Mouse (Mus musculus) forebrain, postnatal 0 days (tissue): ENCODE measurements around the gene Hist2h2aa2. TPM values are rescaled to one million over a fixed set of nuclear protein-coding genes. Genes with fewer than 3 reads are reported as not detected.

Experiments used
- ATAC-seq: fragments of 200-750 bp; cut with Nextera tagmentation; 2 replicates; pipeline ENCODE4 v1.8.0; 2017; ENCODE audit warnings: mild to moderate bottlenecking, moderate library complexity
- DNase-seq: peaks from one replicate; pipeline ENCODE4 v3.0.0-alpha.2; 2015
- H3K27ac ChIP-seq: fragments of 300-500 bp; sonication (generic); 2 replicates; pipeline ENCODE4 v1.5.1; 2014; ENCODE audit warnings: low read depth, mild to moderate bottlenecking, antibody characterized with exemption, low read length, moderate library complexity, mixed read lengths
- H3K27me3 ChIP-seq: fragments of 300-500 bp; sonication (generic); 2 replicates; pipeline ENCODE4 v1.6.1; 2014; ENCODE audit warnings: mild to moderate bottlenecking, low read length, mixed read lengths; ENCODE audit not compliant: insufficient read depth
- H3K36me3 ChIP-seq: fragments of 300-500 bp; sonication (generic); 2 replicates; pipeline ENCODE4 v1.6.1; 2014; ENCODE audit warnings: mild to moderate bottlenecking, moderate library complexity; ENCODE audit not compliant: insufficient read depth
- H3K4me1 ChIP-seq: fragments of 300-500 bp; sonication (generic); 2 replicates; pipeline ENCODE4 v1.6.1; 2014; ENCODE audit warnings: antibody characterized with exemption; ENCODE audit not compliant: insufficient read depth
- H3K4me2 ChIP-seq: fragments of 300-500 bp; sonication (generic); 2 replicates; pipeline ENCODE4 v1.6.1; 2014; ENCODE audit warnings: low read depth, mild to moderate bottlenecking, moderate library complexity
- H3K4me3 ChIP-seq: fragments of 300-500 bp; sonication (generic); 2 replicates; pipeline ENCODE4 v1.5.1; 2014; ENCODE audit warnings: low read depth, low read length, mixed read lengths
- H3K9ac ChIP-seq: fragments of 300-500 bp; sonication (generic); 2 replicates; pipeline ENCODE4 v1.6.1; 2014; ENCODE audit warnings: mild to moderate bottlenecking
- H3K9me3 ChIP-seq: fragments of 300-500 bp; sonication (generic); 2 replicates; pipeline ENCODE4 v1.6.1; 2016; ENCODE audit warnings: low read length
- CTCF ChIP-seq: sonication (generic); IDR thresholded peaks from 2 replicates; pipeline ENCODE4 v1.5.1; 2016; ENCODE audit warnings: antibody characterized with exemption, control low read depth, low read depth
- WGBS: fragments of 180-500 bp; shearing (Covaris S2); extraction: QIAGEN DNeasy Blood & Tissue Kit; methylation state at CpG from one replicate; pipeline ENCODE4 v1.1.7; 2014; 5-methylcytosine and 5-hydroxymethylcytosine counted together
- polyA plus RNA-seq: library from polyadenylated mRNA; unstranded; fragments of >200 nt; fragmentation: Nextera tagmentation; extraction: Ambion mirVana; gene quantifications from 2 replicates; pipeline ENCODE4 v1.2.1, GENCODE M21; 2015
- total RNA-seq: library from RNA; depleted of rRNA; stranded (reverse); fragments of >200 nt; gene quantifications from 2 replicates; pipeline ENCODE4 v1.2.3, GENCODE M21; 2014

Gene Hist2h2aa2
- total and polyA plus RNA-seq, 2 experiments from 2014 or later, result 32.7 to 858 TPM

DNA sequence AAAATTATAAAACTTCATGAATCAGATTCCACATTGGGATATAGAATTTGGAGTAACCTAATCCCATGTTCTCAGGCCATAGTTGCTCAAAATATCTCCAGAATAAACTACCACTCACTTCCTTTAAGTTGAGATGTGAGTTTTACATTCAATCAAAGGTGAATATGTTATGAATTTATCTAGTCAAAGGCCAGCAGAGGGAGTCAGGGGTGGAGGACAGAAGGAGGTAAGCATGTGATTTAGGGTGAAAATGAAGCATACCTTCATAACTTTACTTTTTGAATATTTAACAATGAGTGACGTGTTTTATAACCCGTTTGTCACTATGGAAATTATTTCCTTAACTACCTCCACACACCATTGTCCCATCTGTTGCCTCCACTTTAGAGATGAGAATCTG is 5.2 kb downstream of the Hist2h2aa2 start:
- no peaks in the 10 kb centered on the region for H3K9me3 ChIP-seq
- no peak overlapping the region for H3K4me2 ChIP-seq
- no peaks in the 10 kb centered on the region for H3K27me3 ChIP-seq
- H3K9ac ChIP-seq, result no peak overlapping the region
- ATAC-seq, result no peak
- H3K36me3 ChIP-seq, result no peaks in the 10 kb centered on the region
- H3K4me1 ChIP-seq, result 0 out of 2 replicates have a peak, but pooled peaks cover 3% of the 10 kb centered on the region
- DNase-seq, result no peak
- TF ChIP-seq CTCF, result no peak
- no peak overlapping the region for H3K27ac ChIP-seq
- H3K4me3 ChIP-seq, result no peak overlapping the region
- WGBS, result 90% methylated on average over 2 of the region's 2 CpGs

DNA sequence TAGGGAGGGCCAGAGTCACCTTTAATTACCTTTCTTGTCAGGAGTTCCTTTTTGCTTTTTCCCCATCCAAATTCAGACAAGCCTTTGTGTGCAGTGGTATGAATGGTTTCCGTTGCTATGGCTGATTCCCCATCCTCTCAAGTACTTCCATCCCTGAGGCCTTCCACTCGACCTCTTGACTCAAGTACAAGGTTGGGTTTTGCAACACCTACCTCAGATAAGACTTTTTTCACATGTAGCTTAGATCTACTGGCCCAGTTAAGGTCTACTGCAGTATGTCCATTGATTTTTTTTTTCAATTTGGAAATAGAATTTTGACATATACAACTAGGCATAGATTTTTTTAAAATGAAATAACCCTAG is 8.3 kb downstream of the Hist2h2aa2 start:
- Histone ChIP-seq H3K4me2 (no peak overlapping the region), H3K9ac (no peak overlapping the region), H3K27ac (no peak overlapping the region), H3K4me1 (no peaks in the 10 kb centered on the region), H3K36me3 (no peaks in the 10 kb centered on the region), H3K9me3 (no peaks in the 10 kb centered on the region), H3K4me3 (no peak overlapping the region), H3K27me3 (no peaks in the 10 kb centered on the region)
- TF ChIP-seq CTCF, result no peak
- DNase-seq, result no peak
- 60% methylated on average over 2 of the region's 2 CpGs for WGBS
- no peak for ATAC-seq

DNA sequence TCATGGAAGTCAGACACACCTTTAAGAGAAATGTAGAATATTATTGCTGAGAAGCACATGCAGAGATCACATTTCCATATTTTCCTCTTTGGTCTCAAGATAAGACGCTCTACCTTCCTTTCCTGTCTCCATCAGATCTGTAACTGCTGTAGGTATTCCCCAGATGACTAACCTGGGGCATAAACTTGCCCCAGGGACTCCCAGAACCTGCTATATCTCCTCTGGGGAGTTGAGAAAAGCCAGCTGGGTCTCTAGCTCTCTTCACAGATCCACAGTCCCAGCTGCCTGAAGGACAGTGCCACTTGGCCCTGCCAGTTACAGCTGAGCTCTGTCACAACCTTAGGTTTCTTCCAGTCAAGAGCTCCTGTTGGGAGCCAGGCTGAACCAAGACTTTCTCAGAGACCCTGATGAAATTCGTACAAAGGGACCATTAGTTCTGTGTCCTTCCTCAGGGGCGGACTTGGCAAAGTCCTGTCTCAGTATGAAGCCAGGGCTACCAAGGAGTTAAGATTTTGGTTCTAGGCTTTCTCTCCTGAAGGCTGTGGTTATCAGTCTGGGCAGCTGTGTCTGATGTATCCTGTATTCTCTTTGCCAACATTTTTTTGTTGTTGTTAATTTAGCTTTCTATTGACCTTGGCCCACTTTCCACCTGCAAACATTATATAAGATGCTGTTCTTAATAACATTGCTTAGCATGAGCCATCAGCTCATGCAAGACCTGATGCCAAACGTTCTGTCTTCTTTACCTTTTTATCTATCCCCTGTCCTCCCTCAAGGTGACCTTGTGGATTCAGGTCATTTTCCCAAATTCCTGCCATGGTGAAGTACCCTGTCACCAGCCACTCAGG is 8.9 kb downstream of the Hist2h2aa2 start:
- no peaks in the 10 kb centered on the region for H3K27me3 ChIP-seq
- no peak for TF ChIP-seq CTCF
- no peak overlapping the region for H3K4me2 ChIP-seq
- WGBS, result 79% methylated on average over 4 of the region's 4 CpGs
- ATAC-seq (no peak), DNase-seq (no peak)
- no peak overlapping the region for H3K4me3 ChIP-seq
- no peak overlapping the region for H3K9ac ChIP-seq
- no peaks in the 10 kb centered on the region for H3K36me3 ChIP-seq
- no peaks in the 10 kb centered on the region for H3K9me3 ChIP-seq
- no peaks in the 10 kb centered on the region for H3K4me1 ChIP-seq
- H3K27ac ChIP-seq, result no peak overlapping the region

DNA sequence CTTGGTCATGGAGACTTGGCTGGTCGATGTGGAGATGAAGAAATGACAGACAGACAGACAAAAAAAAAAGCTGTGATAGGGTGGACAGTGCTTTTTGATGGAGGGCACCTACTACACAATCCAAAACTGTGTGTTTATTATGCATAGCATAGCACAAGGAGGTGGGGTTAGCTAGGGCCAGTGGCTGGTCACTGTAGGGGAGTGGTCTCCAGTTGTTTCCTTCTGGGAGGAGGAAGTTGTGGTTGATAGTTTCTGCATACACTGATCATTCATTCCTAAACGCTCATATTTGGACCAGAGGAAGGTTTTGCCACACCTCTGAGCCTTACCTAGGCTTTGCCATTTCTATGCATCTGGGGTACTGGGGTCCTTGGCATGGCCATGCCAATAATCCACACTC is 9.7 kb downstream of the Hist2h2aa2 start:
- no peaks in the 10 kb centered on the region for H3K36me3 ChIP-seq
- no peak for ATAC-seq

DNA sequence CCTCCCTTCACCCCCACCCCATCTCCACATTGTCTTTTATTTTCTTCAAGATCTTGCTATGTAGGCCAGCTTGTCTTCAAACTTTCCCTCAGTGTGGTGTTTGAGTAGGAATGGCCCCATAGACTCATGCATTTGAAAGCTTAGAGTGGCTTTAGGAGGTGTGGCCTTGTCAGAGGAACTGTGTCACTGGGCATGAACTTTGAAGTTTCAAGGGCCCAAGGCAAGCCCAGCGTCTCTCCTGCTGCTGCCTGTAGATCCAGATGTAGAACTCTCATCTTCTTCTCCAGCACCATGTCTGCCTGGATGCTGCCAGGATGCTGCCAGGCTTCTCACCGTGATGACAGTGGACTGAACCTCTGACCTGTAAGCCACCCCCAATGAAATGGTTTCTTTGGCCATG is 11.2 kb downstream of the Hist2h2aa2 start:
- no peak for DNase-seq

More for the DNA sequence above, 9.7 kb downstream of the Hist2h2aa2 start:
- Histone ChIP-seq H3K4me3 (no peak overlapping the region), H3K27me3 (no peaks in the 10 kb centered on the region), H3K27ac (no peak overlapping the region), H3K9ac (no peak overlapping the region), H3K9me3 (no peaks in the 10 kb centered on the region), H3K4me1 (no peaks in the 10 kb centered on the region), H3K4me2 (no peak overlapping the region)
- DNase-seq, result no peak
- no peak for TF ChIP-seq CTCF
- WGBS, result 85% methylated on average over 2 of the region's 2 CpGs

DNA sequence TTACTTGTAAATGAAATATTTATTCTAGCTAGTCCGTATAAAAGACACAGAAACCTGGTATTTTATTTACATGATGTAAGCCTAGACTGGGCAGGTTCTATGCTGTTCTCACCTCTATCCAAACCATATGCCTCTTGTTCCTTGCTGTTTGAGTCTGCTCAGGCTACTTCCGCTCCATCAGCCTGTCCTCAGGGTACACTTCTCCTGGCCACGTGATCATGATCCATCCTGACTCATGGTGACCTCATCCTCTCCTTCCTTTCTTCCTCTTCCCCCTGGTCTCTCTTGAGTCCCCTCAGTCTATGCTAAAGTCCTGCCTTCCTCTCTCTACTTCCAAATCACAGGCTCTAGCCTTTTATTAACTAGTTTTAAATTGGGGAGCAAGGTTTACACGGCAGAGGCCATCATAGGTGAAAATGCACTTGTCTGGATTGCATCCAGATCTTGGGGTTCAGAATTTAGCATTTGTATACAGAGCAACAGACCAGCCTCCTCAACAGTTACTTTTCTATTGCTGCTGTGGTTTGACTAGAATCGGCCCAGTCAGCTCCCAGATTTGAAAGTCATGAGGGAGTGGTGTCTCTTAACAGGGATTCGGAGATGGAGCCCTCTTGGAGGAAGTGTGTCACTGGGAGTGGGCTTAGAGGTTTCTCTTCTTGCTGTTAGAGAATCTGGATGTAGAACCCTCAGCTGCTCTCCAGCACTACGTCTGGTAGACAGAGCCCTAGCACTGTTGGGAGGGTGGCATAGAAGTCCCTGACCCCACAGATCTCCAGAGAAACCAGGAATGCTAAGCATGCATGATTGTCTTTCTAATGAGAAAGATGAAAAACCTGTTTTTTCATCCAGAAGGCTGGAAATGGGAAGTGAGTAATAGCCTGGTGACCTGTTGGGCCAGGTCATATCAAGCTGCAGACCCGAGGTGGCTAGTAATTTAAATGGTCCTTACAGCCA is 13.1 kb downstream of the Hist2h2aa2 start:
- 77% methylated on average over 8 of the region's 8 CpGs for WGBS
- Histone ChIP-seq H3K27me3 (no peaks in the 10 kb centered on the region), H3K36me3 (no peaks in the 10 kb centered on the region), H3K9me3 (no peaks in the 10 kb centered on the region), H3K27ac (no peak overlapping the region), H3K4me3 (no peak overlapping the region), H3K9ac (no peak overlapping the region), H3K4me2 (no peak overlapping the region), H3K4me1 (peaks cover 10% of the 10 kb centered on the region)
- ATAC-seq, result no peak
- no peak for TF ChIP-seq CTCF
- DNase-seq, result no peak

More for the DNA sequence above, 11.2 kb downstream of the Hist2h2aa2 start:
- H3K9me3 ChIP-seq, result no peaks in the 10 kb centered on the region
- no peak for TF ChIP-seq CTCF
- H3K4me3 ChIP-seq, result no peak overlapping the region
- 0 out of 2 replicates have a peak, but pooled peaks cover 4% of the 10 kb centered on the region for H3K4me1 ChIP-seq
- H3K27ac ChIP-seq, result no peak overlapping the region
- H3K27me3 ChIP-seq, result no peaks in the 10 kb centered on the region
- WGBS, result 79% methylated on average over 2 of the region's 2 CpGs
- no peaks in the 10 kb centered on the region for H3K36me3 ChIP-seq
- H3K4me2 ChIP-seq, result no peak overlapping the region
- no peak overlapping the region for H3K9ac ChIP-seq
- ATAC-seq, result no peak

DNA sequence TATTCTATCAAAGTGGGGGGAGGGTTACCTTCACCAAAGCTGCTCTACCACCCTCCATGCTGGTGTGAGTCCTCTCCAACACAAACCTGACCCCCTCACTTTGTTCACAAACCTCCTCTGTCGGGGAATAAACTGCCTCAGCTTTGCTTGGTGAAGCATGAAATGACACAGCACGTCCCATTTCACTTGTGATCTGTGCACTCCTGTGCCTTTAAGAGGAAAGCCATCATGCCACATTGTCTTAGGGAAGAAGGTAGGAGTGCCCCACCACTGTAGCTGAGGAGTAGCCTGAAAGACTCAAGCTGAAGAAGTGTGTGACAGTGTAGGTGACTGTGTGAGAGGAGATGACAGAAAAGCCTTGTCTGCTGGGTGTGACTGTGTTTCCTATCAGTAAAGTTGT is 14.7 kb downstream of the Hist2h2aa2 start:
- no peak overlapping the region for H3K9ac ChIP-seq
- peaks cover 10% of the 10 kb centered on the region for H3K4me1 ChIP-seq
- DNase-seq, result no peak
- H3K9me3 ChIP-seq, result no peaks in the 10 kb centered on the region
- H3K4me3 ChIP-seq, result no peak overlapping the region
- no peaks in the 10 kb centered on the region for H3K27me3 ChIP-seq
- no peak overlapping the region for H3K27ac ChIP-seq
- ATAC-seq, result no peak
- no peaks in the 10 kb centered on the region for H3K36me3 ChIP-seq
- H3K4me2 ChIP-seq, result no peak overlapping the region
- WGBS, result 9% methylated on average over 2 of the region's 2 CpGs
- TF ChIP-seq CTCF, result no peak
